Mouse (Mus musculus) embryonic facial prominence, embryonic 15.5 days (tissue): ENCODE measurements around the gene Slc9b1. TPM values are rescaled to one million over a fixed set of nuclear protein-coding genes. Genes with fewer than 3 reads are reported as not detected.

Source experiments
- ATAC-seq: fragments of 200-750 bp; cut with Nextera tagmentation; 2 replicates; pipeline ENCODE4 v1.8.0; 2017; ENCODE audit warnings: low read depth, moderate TSS enrichment; ENCODE audit not compliant: insufficient number of reproducible peaks, low FRiP score, low TSS enrichment
- H3K27ac ChIP-seq: fragments of 300-500 bp; sonication (generic); replicated peaks from 2 replicates; pipeline ENCODE4 v1.5.1; 2015; ENCODE audit warnings: mild to moderate bottlenecking, inconsistent platforms
- H3K27me3 ChIP-seq: fragments of 300-500 bp; sonication (generic); 2 replicates; pipeline ENCODE4 v1.6.1; 2015; ENCODE audit warnings: inconsistent platforms
- H3K36me3 ChIP-seq: fragments of 300-500 bp; sonication (generic); 2 replicates; pipeline ENCODE4 v1.6.1; 2015; ENCODE audit warnings: mild to moderate bottlenecking, inconsistent platforms
- H3K4me1 ChIP-seq: fragments of 300-500 bp; sonication (generic); 2 replicates; pipeline ENCODE4 v1.6.1; 2015; ENCODE audit warnings: inconsistent platforms
- H3K4me2 ChIP-seq: fragments of 300-500 bp; sonication (generic); replicated peaks from 2 replicates; pipeline ENCODE4 v1.6.1; 2015; ENCODE audit warnings: mild to moderate bottlenecking, inconsistent platforms
- H3K4me3 ChIP-seq: fragments of 300-500 bp; sonication (generic); replicated peaks from 2 replicates; pipeline ENCODE4 v1.5.1; 2015; ENCODE audit warnings: mild to moderate bottlenecking, inconsistent platforms
- H3K9ac ChIP-seq: fragments of 300-500 bp; sonication (generic); 2 replicates; pipeline ENCODE4 v1.6.1; 2015; ENCODE audit warnings: inconsistent platforms
- H3K9me3 ChIP-seq: fragments of 300-500 bp; sonication (generic); replicated peaks from 2 replicates; pipeline ENCODE4 v1.6.1; 2016; ENCODE audit warnings: inconsistent platforms
- WGBS: fragments of 180-500 bp; shearing (Covaris S2); methylation state at CpG from one replicate; pipeline ENCODE4 v1.1.7; 2015; 5-methylcytosine and 5-hydroxymethylcytosine counted together
- polyA plus RNA-seq: library from polyadenylated mRNA; unstranded; fragments of >200 nt; fragmentation: Nextera tagmentation; extraction: Ambion mirVana; gene quantifications from 2 replicates; pipeline ENCODE4 v1.2.1, GENCODE M21; 2015

Gene Slc9b1
- polyA plus RNA-seq, 1 experiment from 2014 or later: not detected

DNA sequence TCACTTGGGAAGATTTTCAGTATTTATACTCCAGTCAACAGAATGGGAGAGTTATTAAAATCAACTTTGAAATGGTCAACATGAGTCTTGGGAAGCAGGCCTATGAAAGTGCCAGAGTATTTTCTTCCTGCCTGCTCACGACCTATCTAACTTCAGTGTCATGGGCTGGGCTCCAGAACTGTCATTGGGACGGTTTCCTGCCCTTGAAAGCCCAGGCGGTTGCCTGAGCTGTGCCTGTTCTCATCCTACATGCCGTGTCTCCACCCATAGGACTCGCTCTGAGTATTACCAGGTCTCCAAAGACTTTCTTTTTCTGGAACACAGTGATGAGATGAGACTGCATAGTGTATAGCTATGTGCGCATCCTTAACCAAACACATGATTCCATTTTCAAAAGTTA, 45.4 kb downstream of the Slc9b1 start:
- Histone ChIP-seq H3K4me1 (no peaks in the 10 kb centered on the region), H3K4me2 (no peak overlapping the region), H3K9ac (no peak overlapping the region), H3K27me3 (no peaks in the 10 kb centered on the region), H3K9me3 (no peaks in the 10 kb centered on the region), H3K36me3 (no peaks in the 10 kb centered on the region), H3K27ac (no peak overlapping the region), H3K4me3 (no peak overlapping the region)
- 71% methylated on average over 6 of the region's 6 CpGs for WGBS
- ATAC-seq: no peak

GRCm38 (mm10) chr3:135395085-135395484, 47.3 kb downstream of the Slc9b1 start:
- no peaks in the 10 kb centered on the region for H3K4me1 ChIP-seq
- no peak for ATAC-seq
- H3K4me3 ChIP-seq: no peak overlapping the region
- H3K4me2 ChIP-seq: no peak overlapping the region
- H3K9me3 ChIP-seq: no peaks in the 10 kb centered on the region
- 63% methylated on average over 5 of the region's 5 CpGs for WGBS
- H3K9ac ChIP-seq: no peak overlapping the region
- no peaks in the 10 kb centered on the region for H3K36me3 ChIP-seq
- no peaks in the 10 kb centered on the region for H3K27me3 ChIP-seq
- no peak overlapping the region for H3K27ac ChIP-seq

- Histone ChIP-seq H3K27me3 (no peaks in the 10 kb centered on the region), H3K27ac (no peak overlapping the region), H3K9me3 (no peaks in the 10 kb centered on the region), H3K9ac (no peak overlapping the region), H3K4me1 (no peaks in the 10 kb centered on the region), H3K4me3 (no peak overlapping the region), H3K36me3 (no peaks in the 10 kb centered on the region), H3K4me2 (no peak overlapping the region)
- no peak for ATAC-seq
- WGBS: 51% methylated on average over 6 of the region's 6 CpGs
These were observed 48.3 kb downstream of the Slc9b1 start for GRCm38 (mm10) chr3:135396081-135396480.

GRCm38 (mm10) chr3:135397112-135397511, 49.3 kb downstream of the Slc9b1 start:
- no peaks in the 10 kb centered on the region for H3K27me3 ChIP-seq
- H3K36me3 ChIP-seq: no peaks in the 10 kb centered on the region
- ATAC-seq: peak; percentile 54; the same call in 1 of the 2 replicates
- no peaks in the 10 kb centered on the region for H3K9me3 ChIP-seq
- H3K4me2 ChIP-seq: no peak overlapping the region
- H3K4me1 ChIP-seq: no peaks in the 10 kb centered on the region
- no peak overlapping the region for H3K27ac ChIP-seq
- no peak overlapping the region for H3K9ac ChIP-seq
- no peak overlapping the region for H3K4me3 ChIP-seq

DNA sequence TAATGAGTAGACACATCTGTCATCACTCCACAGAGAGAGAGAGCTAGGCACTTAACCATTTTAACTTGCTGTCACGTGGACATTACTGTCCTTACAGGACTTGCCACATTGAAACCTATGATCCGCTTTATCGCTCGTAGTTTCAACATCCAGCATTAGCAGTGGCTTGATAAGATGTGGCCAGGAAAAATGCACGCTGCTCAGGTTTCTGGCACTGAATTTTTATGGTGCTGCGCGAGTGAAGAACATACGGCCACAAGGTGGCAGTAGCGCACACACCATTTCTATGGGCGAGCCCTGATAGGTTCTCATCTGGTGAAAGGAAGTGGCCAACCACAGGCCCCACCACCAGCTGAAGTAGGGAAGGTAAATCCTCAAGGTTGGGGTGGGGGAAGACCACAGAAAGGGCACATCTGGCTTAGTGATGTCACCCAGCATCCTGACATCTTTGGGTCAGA, 54.4 kb downstream of the Slc9b1 start:
- 0 out of 2 replicates have a peak, but pooled peaks cover 6% of the 10 kb centered on the region for H3K36me3 ChIP-seq
- H3K9me3 ChIP-seq: no peaks in the 10 kb centered on the region
- H3K27ac ChIP-seq: no peak overlapping the region
- WGBS: 10% methylated on average over 10 of the region's 10 CpGs
- H3K4me3 ChIP-seq: no peak overlapping the region
- peak overlapping the region; percentile 13; the same call in 1 of the 2 replicates for H3K4me2 ChIP-seq
- no peaks in the 10 kb centered on the region for H3K27me3 ChIP-seq
- no peak overlapping the region for H3K9ac ChIP-seq
- H3K4me1 ChIP-seq: 0 out of 2 replicates have a peak, but pooled peaks cover 5% of the 10 kb centered on the region
- 0 out of 2 replicates have a peak, but pooled peaks have one; percentile 25 for ATAC-seq

- Histone ChIP-seq H3K4me2 (no peak overlapping the region), H3K9me3 (no peaks in the 10 kb centered on the region), H3K4me1 (0 out of 2 replicates have a peak, but pooled peaks cover 5% of the 10 kb centered on the region), H3K36me3 (0 out of 2 replicates have a peak, but pooled peaks cover 6% of the 10 kb centered on the region), H3K27me3 (no peaks in the 10 kb centered on the region), H3K27ac (no peak overlapping the region), H3K4me3 (no peak overlapping the region), H3K9ac (no peak overlapping the region)
- 72% methylated on average over 9 of the region's 9 CpGs for WGBS
- ATAC-seq: no peak
These were observed 55.4 kb downstream of the Slc9b1 start for GRCm38 (mm10) chr3:135403211-135403610.

- 80% methylated on average over 5 of the region's 5 CpGs for WGBS
- Histone ChIP-seq H3K4me2 (no peak overlapping the region), H3K27me3 (no peaks in the 10 kb centered on the region), H3K9ac (no peak overlapping the region), H3K4me1 (0 out of 2 replicates have a peak, but pooled peaks cover 5% of the 10 kb centered on the region), H3K4me3 (no peak overlapping the region), H3K9me3 (no peaks in the 10 kb centered on the region), H3K36me3 (0 out of 2 replicates have a peak, but pooled peaks cover 6% of the 10 kb centered on the region), H3K27ac (no peak overlapping the region)
- no peak for ATAC-seq
These were observed 56.0 kb downstream of the Slc9b1 start for GRCm38 (mm10) chr3:135403856-135404255.

- Histone ChIP-seq H3K4me3 (no peak overlapping the region), H3K27me3 (no peaks in the 10 kb centered on the region), H3K27ac (no peak overlapping the region), H3K9me3 (no peaks in the 10 kb centered on the region), H3K36me3 (peaks cover 11% of the 10 kb centered on the region), H3K4me1 (0 out of 2 replicates have a peak, but pooled peaks cover 5% of the 10 kb centered on the region), H3K9ac (no peak overlapping the region), H3K4me2 (no peak overlapping the region)
- 61% methylated on average over 4 of the region's 4 CpGs for WGBS
- ATAC-seq: no peak
These were observed 56.8 kb downstream of the Slc9b1 start for GRCm38 (mm10) chr3:135404599-135404998.

DNA sequence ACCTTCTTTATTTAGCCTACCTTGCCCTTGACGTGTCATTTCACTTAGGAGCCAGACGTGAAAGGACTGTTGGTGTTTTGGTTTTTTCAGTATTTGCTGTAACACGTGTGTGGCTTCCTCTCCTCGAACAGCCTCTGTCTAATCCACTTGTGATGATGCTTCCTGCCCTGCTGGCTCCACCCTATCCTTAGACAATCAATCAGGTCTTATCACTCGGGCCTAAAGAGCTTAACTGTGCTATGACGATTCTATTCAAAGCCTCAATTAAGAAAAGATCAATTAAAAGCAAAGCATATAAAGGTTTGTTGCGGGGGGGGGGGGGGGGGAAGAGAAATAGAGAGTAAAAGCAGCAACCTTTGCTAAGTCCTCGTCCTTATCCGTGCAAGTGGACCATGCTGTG, 59.5 kb downstream of the Slc9b1 start:
- H3K4me1 ChIP-seq: 0 out of 2 replicates have a peak, but pooled peaks cover 5% of the 10 kb centered on the region
- 79% methylated on average over 8 of the region's 9 CpGs for WGBS
- no peak overlapping the region for H3K9ac ChIP-seq
- ATAC-seq: no peak
- H3K4me3 ChIP-seq: no peak overlapping the region
- no peaks in the 10 kb centered on the region for H3K27me3 ChIP-seq
- H3K27ac ChIP-seq: no peak overlapping the region
- H3K9me3 ChIP-seq: no peaks in the 10 kb centered on the region
- no peak overlapping the region for H3K4me2 ChIP-seq
- H3K36me3 ChIP-seq: peaks cover 12% of the 10 kb centered on the region

DNA sequence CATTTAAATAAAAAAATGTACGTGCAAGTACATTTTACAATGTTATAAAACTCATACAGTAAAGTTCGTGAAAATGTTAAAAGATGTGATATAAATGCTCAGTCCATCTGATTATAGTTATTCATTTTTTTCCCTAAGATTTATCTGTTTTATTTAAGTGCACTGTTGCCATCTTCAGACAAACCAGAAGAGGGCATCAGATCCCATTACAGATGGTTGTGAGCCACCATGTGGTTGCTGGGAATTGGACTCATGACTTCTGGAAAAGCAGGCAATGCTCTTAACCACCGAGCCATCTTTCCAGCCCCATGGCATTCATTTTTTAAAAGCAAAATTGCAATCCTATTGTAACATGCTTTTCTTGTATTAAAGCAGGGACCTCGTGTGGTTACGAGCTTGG, 61.4 kb downstream of the Slc9b1 start:
- WGBS: 97% methylated on average over 5 of the region's 5 CpGs
- no peaks in the 10 kb centered on the region for H3K27me3 ChIP-seq
- ATAC-seq: no peak
- H3K4me1 ChIP-seq: peaks cover 6% of the 10 kb centered on the region; the same call in 1 of the 2 replicates
- no peak overlapping the region for H3K9ac ChIP-seq
- H3K36me3 ChIP-seq: peaks cover 12% of the 10 kb centered on the region
- H3K4me2 ChIP-seq: no peak overlapping the region
- H3K4me3 ChIP-seq: no peak overlapping the region
- H3K27ac ChIP-seq: no peak overlapping the region
- H3K9me3 ChIP-seq: no peaks in the 10 kb centered on the region

GRCm38 (mm10) chr3:135411056-135411455, 63.2 kb downstream of the Slc9b1 start:
- no peaks in the 10 kb centered on the region for H3K27me3 ChIP-seq
- no peak for ATAC-seq
- 89% methylated on average over 12 of the region's 12 CpGs for WGBS

DNA sequence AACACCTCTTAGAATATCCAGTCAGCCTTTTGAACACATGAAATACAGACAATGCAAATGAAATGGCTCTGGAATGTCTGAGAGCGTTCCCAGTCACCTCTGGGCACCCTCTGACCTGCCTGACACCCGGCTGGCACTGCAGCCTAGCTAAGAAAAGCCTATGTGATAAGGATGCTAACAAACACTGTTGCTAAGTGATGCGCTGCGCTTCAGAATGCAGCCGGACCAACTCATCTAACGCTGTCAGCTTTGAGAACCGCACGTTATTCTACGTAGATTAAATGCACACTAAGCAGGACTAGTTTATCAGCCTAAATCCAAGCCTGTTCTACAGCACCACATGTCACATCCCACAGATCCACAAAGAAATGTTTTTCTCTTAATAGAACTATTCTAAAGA, 64.0 kb downstream of the Slc9b1 start:
- H3K9me3 ChIP-seq: no peaks in the 10 kb centered on the region
- H3K27ac ChIP-seq: no peak overlapping the region
- H3K27me3 ChIP-seq: no peaks in the 10 kb centered on the region
- no peak overlapping the region for H3K4me3 ChIP-seq
- peaks cover 8% of the 10 kb centered on the region for H3K36me3 ChIP-seq
- no peak overlapping the region for H3K4me2 ChIP-seq
- no peak for ATAC-seq
- H3K9ac ChIP-seq: no peak overlapping the region
- WGBS: 82% methylated on average over 9 of the region's 9 CpGs
- peaks cover 6% of the 10 kb centered on the region; the same call in 1 of the 2 replicates for H3K4me1 ChIP-seq

More at GRCm38 (mm10) chr3:135411056-135411455, 63.2 kb downstream of the Slc9b1 start:
- peaks cover 7% of the 10 kb centered on the region for H3K36me3 ChIP-seq
- H3K4me1 ChIP-seq: peaks cover 6% of the 10 kb centered on the region; the same call in 1 of the 2 replicates
- H3K9ac ChIP-seq: no peak overlapping the region
- H3K4me3 ChIP-seq: no peak overlapping the region
- H3K27ac ChIP-seq: no peak overlapping the region
- H3K9me3 ChIP-seq: no peaks in the 10 kb centered on the region
- H3K4me2 ChIP-seq: no peak overlapping the region
